Mouse (Mus musculus): Measurements from ENCODE around the gene Arhgap22. TPM values are rescaled to one million over a fixed set of nuclear protein-coding genes. Genes with fewer than 3 reads are reported as not detected.

Gene Arhgap22
- polyA plus RNA-seq, 1 experiment from 2014 or later = 16.5 TPM

- 86% methylated on average over 4 of the region's 4 CpGs for WGBS (ENCODE audit: missing documents)
- no peak overlapping the region for H3K4me3 ChIP-seq (ENCODE audit: inconsistent target)
- H3K36me3 ChIP-seq (ENCODE audit: inconsistent target) = no peaks in the 10 kb centered on the region; the same call in 1 of the 2 replicates
- H3K79me2 ChIP-seq (ENCODE audit: inconsistent target) = peaks cover 58% of the 10 kb centered on the region; the same call in 1 of the 2 replicates
- no peak overlapping the region for H3K27ac ChIP-seq
These were observed 101.9 kb downstream of the Arhgap22 start for GRCm38 (mm10) chr14:33315771-33316170.

GRCm38 (mm10) chr14:33317946-33318345, 104.1 kb downstream of the Arhgap22 start:
- H3K27ac ChIP-seq = no peak overlapping the region
- H3K79me2 ChIP-seq (ENCODE audit: inconsistent target) = peaks cover 61% of the 10 kb centered on the region
- no peak overlapping the region for H3K4me3 ChIP-seq (ENCODE audit: inconsistent target)
- no peaks in the 10 kb centered on the region; the same call in 1 of the 2 replicates for H3K36me3 ChIP-seq (ENCODE audit: inconsistent target)
- 41% methylated on average over 6 of the region's 6 CpGs for WGBS (ENCODE audit: missing documents)

GRCm38 (mm10) chr14:33319541-33320521, 106.0 kb downstream of the Arhgap22 start:
- WGBS (ENCODE audit: missing documents) = 5% methylated on average over 103 of the region's 106 CpGs
- H3K36me3 ChIP-seq (ENCODE audit: inconsistent target) = no peaks in the 10 kb centered on the region; the same call in 1 of the 2 replicates
- no peak overlapping the region for H3K4me3 ChIP-seq (ENCODE audit: inconsistent target)
- H3K27ac ChIP-seq = no peak overlapping the region
- H3K79me2 ChIP-seq (ENCODE audit: inconsistent target) = peaks cover 56% of the 10 kb centered on the region

GRCm38 (mm10) chr14:33320856-33321255, 107.0 kb downstream of the Arhgap22 start:
- 38% methylated on average over 7 of the region's 7 CpGs for WGBS (ENCODE audit: missing documents)
- Histone ChIP-seq H3K27ac (no peak overlapping the region), H3K36me3 (ENCODE audit: inconsistent target) (no peaks in the 10 kb centered on the region), H3K4me3 (ENCODE audit: inconsistent target) (no peak overlapping the region), H3K79me2 (ENCODE audit: inconsistent target) (peaks cover 56% of the 10 kb centered on the region)

GRCm38 (mm10) chr14:33322661-33323088, 108.8 kb downstream of the Arhgap22 start:
- H3K79me2 ChIP-seq (ENCODE audit: inconsistent target) = peaks cover 73% of the 10 kb centered on the region
- 27% methylated on average over 7 of the region's 7 CpGs for WGBS (ENCODE audit: missing documents)
- H3K27ac ChIP-seq = no peak overlapping the region
- no peak overlapping the region for H3K4me3 ChIP-seq (ENCODE audit: inconsistent target)
- H3K36me3 ChIP-seq (ENCODE audit: inconsistent target) = no peaks in the 10 kb centered on the region

- WGBS (ENCODE audit: missing documents) = 2% methylated on average over 6 of the region's 6 CpGs
- no peak overlapping the region for H3K4me3 ChIP-seq (ENCODE audit: inconsistent target)
- no peaks in the 10 kb centered on the region for H3K36me3 ChIP-seq (ENCODE audit: inconsistent target)
- peak overlapping the region; percentile 27 for H3K27ac ChIP-seq
- H3K79me2 ChIP-seq (ENCODE audit: inconsistent target) = peaks cover 88% of the 10 kb centered on the region
These were observed 110.7 kb downstream of the Arhgap22 start for GRCm38 (mm10) chr14:33324556-33324955.

GRCm38 (mm10) chr14:33328369-33328768, 114.5 kb downstream of the Arhgap22 start:
- 91% methylated on average over 5 of the region's 5 CpGs for WGBS (ENCODE audit: missing documents)
- Histone ChIP-seq H3K4me3 (ENCODE audit: inconsistent target) (no peak overlapping the region), H3K79me2 (ENCODE audit: inconsistent target) (peaks cover 95% of the 10 kb centered on the region), H3K27ac (no peak overlapping the region), H3K36me3 (ENCODE audit: inconsistent target) (no peaks in the 10 kb centered on the region)

- Histone ChIP-seq H3K4me3 (ENCODE audit: inconsistent target) (no peak overlapping the region), H3K79me2 (ENCODE audit: inconsistent target) (peaks cover 97% of the 10 kb centered on the region), H3K27ac (no peak overlapping the region), H3K36me3 (ENCODE audit: inconsistent target) (no peaks in the 10 kb centered on the region)
- 99% methylated on average over 5 of the region's 5 CpGs for WGBS (ENCODE audit: missing documents)
These were observed 115.5 kb downstream of the Arhgap22 start for GRCm38 (mm10) chr14:33329297-33329805.

- Histone ChIP-seq H3K4me3 (ENCODE audit: inconsistent target) (no peak overlapping the region), H3K27ac (no peak overlapping the region), H3K79me2 (ENCODE audit: inconsistent target) (peaks cover 100% of the 10 kb centered on the region), H3K36me3 (ENCODE audit: inconsistent target) (no peaks in the 10 kb centered on the region)
- WGBS (ENCODE audit: missing documents) = 87% methylated on average over 4 of the region's 4 CpGs
These were observed 117.2 kb downstream of the Arhgap22 start for GRCm38 (mm10) chr14:33330986-33331385.

GRCm38 (mm10) chr14:33331627-33332026, 117.8 kb downstream of the Arhgap22 start:
- H3K79me2 ChIP-seq (ENCODE audit: inconsistent target) = peaks cover 100% of the 10 kb centered on the region
- H3K4me3 ChIP-seq (ENCODE audit: inconsistent target) = no peak overlapping the region
- H3K36me3 ChIP-seq (ENCODE audit: inconsistent target) = no peaks in the 10 kb centered on the region
- WGBS (ENCODE audit: missing documents) = 94% methylated on average over 4 of the region's 4 CpGs
- H3K27ac ChIP-seq = no peak overlapping the region

GRCm38 (mm10) chr14:33333833-33334232, 120.0 kb downstream of the Arhgap22 start:
- Histone ChIP-seq H3K79me2 (ENCODE audit: inconsistent target) (peaks cover 100% of the 10 kb centered on the region), H3K36me3 (ENCODE audit: inconsistent target) (no peaks in the 10 kb centered on the region), H3K4me3 (ENCODE audit: inconsistent target) (no peak overlapping the region), H3K27ac (no peak overlapping the region)
- WGBS (ENCODE audit: missing documents) = 90% methylated on average over 2 of the region's 4 CpGs

GRCm38 (mm10) chr14:33334402-33334801, 120.6 kb downstream of the Arhgap22 start:
- Histone ChIP-seq H3K79me2 (ENCODE audit: inconsistent target) (peaks cover 100% of the 10 kb centered on the region), H3K36me3 (ENCODE audit: inconsistent target) (no peaks in the 10 kb centered on the region), H3K27ac (no peak overlapping the region), H3K4me3 (ENCODE audit: inconsistent target) (no peak overlapping the region)
- WGBS (ENCODE audit: missing documents) = 87% methylated on average over 4 of the region's 4 CpGs

- 91% methylated on average over 6 of the region's 6 CpGs for WGBS (ENCODE audit: missing documents)
- Histone ChIP-seq H3K79me2 (ENCODE audit: inconsistent target) (peaks cover 100% of the 10 kb centered on the region), H3K36me3 (ENCODE audit: inconsistent target) (no peaks in the 10 kb centered on the region), H3K27ac (no peak overlapping the region), H3K4me3 (ENCODE audit: inconsistent target) (no peak overlapping the region)
These were observed 121.9 kb downstream of the Arhgap22 start for GRCm38 (mm10) chr14:33335733-33336132.

GRCm38 (mm10) chr14:33338684-33339083, 124.9 kb downstream of the Arhgap22 start:
- peaks cover 8% of the 10 kb centered on the region; the same call in 1 of the 2 replicates for H3K36me3 ChIP-seq (ENCODE audit: inconsistent target)
- H3K79me2 ChIP-seq (ENCODE audit: inconsistent target) = peaks cover 100% of the 10 kb centered on the region
- no peak overlapping the region for H3K27ac ChIP-seq
- 74% methylated on average over 5 of the region's 5 CpGs for WGBS (ENCODE audit: missing documents)
- H3K4me3 ChIP-seq (ENCODE audit: inconsistent target) = no peak overlapping the region
